Mouse (Mus musculus) right cerebral cortex, postnatal 36 days (tissue): ENCODE measurements around the gene Lrp2bp.
A peak's percentile ranks its signal among the peaks of the same experiment; 100 is the strongest.

Experiments
- DNase-seq, 2 experiments: peaks; one replicate each; pipeline ENCODE4 v3.0.0; 2022; ENCODE audit warnings: low spot score in 2 of 2, mixed read lengths in 1 of 2

Gene Lrp2bp

GRCm38 (mm10) chr8:46024392-46024791, 25.3 kb downstream of the Lrp2bp start:
- DNase-seq, result no peak

- no peak for DNase-seq
Measured at GRCm38 (mm10) chr8:46036217-46036616, 37.1 kb downstream of the Lrp2bp start.

GRCm38 (mm10) chr8:46039666-46040065, 40.6 kb downstream of the Lrp2bp start:
- no peak for DNase-seq

GRCm38 (mm10) chr8:46040260-46040659, 41.2 kb downstream of the Lrp2bp start:
- DNase-seq, result peak in 1 of 2 experiments; percentile 13

GRCm38 (mm10) chr8:46072798-46073197, 73.7 kb downstream of the Lrp2bp start:
- no peak for DNase-seq

- no peak for DNase-seq
Measured at GRCm38 (mm10) chr8:46073540-46074140, 74.5 kb downstream of the Lrp2bp start.

DNA sequence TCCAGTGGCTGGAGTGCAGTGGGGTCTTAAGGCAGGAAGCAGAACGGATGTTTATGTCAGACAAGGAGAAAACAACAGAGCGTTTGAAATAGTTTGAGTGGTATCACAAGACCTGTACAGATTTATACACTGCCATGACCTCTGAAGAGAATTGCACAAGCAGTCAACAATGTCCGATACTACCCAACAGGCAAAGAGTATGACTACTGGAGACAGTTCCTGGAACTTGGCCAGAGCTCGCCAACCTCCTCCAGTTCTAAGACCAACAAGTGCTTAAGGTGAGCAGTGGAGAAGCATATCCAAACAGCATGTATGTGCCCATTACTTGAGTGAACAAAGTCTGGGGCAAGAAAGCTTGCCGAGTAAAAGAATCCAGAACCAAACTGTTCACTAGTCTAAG, 76.1 kb downstream of the Lrp2bp start:
- no peak for DNase-seq

GRCm38 (mm10) chr8:46078866-46079265, 79.8 kb downstream of the Lrp2bp start:
- no peak for DNase-seq
